Mouse (Mus musculus) heart, adult 8-10 months (tissue): ENCODE results near the gene Dnm3. TPM values are rescaled to one million over a fixed set of nuclear protein-coding genes. Genes with fewer than 3 reads are reported as not detected.
A peak's percentile ranks its signal among the peaks of the same experiment; 100 is the strongest.

ENCODE experiments used
- DNase-seq: peaks from one replicate; pipeline ENCODE4 v3.0.0; 2022; ENCODE audit warnings: low spot score
- total RNA-seq, 4 experiments: library from RNA; stranded (reverse); gene quantifications; 2 replicates each; pipeline ENCODE4 v1.2.4; 2022

Dnm3 gene
- total RNA-seq, 4 experiments from 2014 or later = 2.6 to 4.6 (median 4.1) TPM

- DNase-seq = no peak
Measured at GRCm38 (mm10) chr1:162252869-162253268, 225.0 kb downstream of the Dnm3 start.

GRCm38 (mm10) chr1:162247216-162247615, 230.6 kb downstream of the Dnm3 start:
- no peak for DNase-seq

- no peak for DNase-seq
Measured at GRCm38 (mm10) chr1:162243651-162243990, 234.2 kb downstream of the Dnm3 start.

- no peak for DNase-seq
Measured at GRCm38 (mm10) chr1:162242980-162243650, 234.7 kb downstream of the Dnm3 start.

GRCm38 (mm10) chr1:162240720-162241119, 237.1 kb downstream of the Dnm3 start:
- DNase-seq = no peak

GRCm38 (mm10) chr1:162238646-162239045, 239.2 kb downstream of the Dnm3 start:
- no peak for DNase-seq

- no peak for DNase-seq
Measured at GRCm38 (mm10) chr1:162236624-162237159, 241.1 kb downstream of the Dnm3 start.

GRCm38 (mm10) chr1:162225621-162226147, 252.2 kb downstream of the Dnm3 start:
- DNase-seq = no peak

- DNase-seq = no peak
Measured at GRCm38 (mm10) chr1:162224817-162225605, 252.8 kb downstream of the Dnm3 start.

GRCm38 (mm10) chr1:162224061-162224460, 253.8 kb downstream of the Dnm3 start:
- no peak for DNase-seq

- DNase-seq = no peak
Measured at GRCm38 (mm10) chr1:162223258-162223940, 254.4 kb downstream of the Dnm3 start.

- DNase-seq = no peak
Measured at GRCm38 (mm10) chr1:162222353-162222752, 255.5 kb downstream of the Dnm3 start.

- no peak for DNase-seq
Measured at GRCm38 (mm10) chr1:162221801-162222301, 256.0 kb downstream of the Dnm3 start.

GRCm38 (mm10) chr1:162220891-162221290, 256.9 kb downstream of the Dnm3 start:
- no peak for DNase-seq

GRCm38 (mm10) chr1:162219781-162220180, 258.1 kb downstream of the Dnm3 start:
- no peak for DNase-seq

- DNase-seq = no peak
Measured at GRCm38 (mm10) chr1:162218530-162219180, 259.2 kb downstream of the Dnm3 start.

- DNase-seq = peak; percentile 86
Measured at GRCm38 (mm10) chr1:162217340-162217974, 260.4 kb downstream of the Dnm3 start.

- no peak for DNase-seq
Measured at GRCm38 (mm10) chr1:162216656-162217055, 261.2 kb downstream of the Dnm3 start.

- no peak for DNase-seq
Measured at GRCm38 (mm10) chr1:162215743-162216142, 262.1 kb downstream of the Dnm3 start.

- DNase-seq = no peak
Measured at GRCm38 (mm10) chr1:162213066-162213465, 264.8 kb downstream of the Dnm3 start.

GRCm38 (mm10) chr1:162210529-162210928, 267.3 kb downstream of the Dnm3 start:
- no peak for DNase-seq
